Mouse (Mus musculus) liver, embryonic 14.5 days (tissue): ENCODE measurements around the gene Abhd16a.

Source experiments
- CTCF ChIP-seq: IDR thresholded peaks from 2 replicates; pipeline ENCODE4 v1.5.1; 2016; ENCODE audit warnings: antibody characterized with exemption, low read depth, control low read depth
- EP300 ChIP-seq: IDR thresholded peaks from 2 replicates; pipeline ENCODE4 v1.6.1; 2016; ENCODE audit warnings: antibody characterized with exemption, low read depth

- TF ChIP-seq CTCF: no peak
- no peak for TF ChIP-seq EP300
Observed at GRCm38 (mm10) chr17:35139269-35139668, 50.2 kb downstream of the Abhd16a start.
